Mouse (Mus musculus) stomach, postnatal 0 days (tissue): Measurements from ENCODE around the gene Tut1. TPM values are rescaled to one million over a fixed set of nuclear protein-coding genes. Genes with fewer than 3 reads are reported as not detected.

Experiments
- ATAC-seq: fragments of 200-750 bp; cut with Nextera tagmentation; 2 replicates; pipeline ENCODE4 v1.8.0; 2017; ENCODE audit not compliant: low FRiP score, low TSS enrichment
- DNase-seq: peaks from one replicate; pipeline ENCODE4 v3.0.0-alpha.2; 2016; ENCODE audit warnings: low spot score
- H3K27ac ChIP-seq: fragments of 300-500 bp; sonication (generic); replicated peaks from 2 replicates; pipeline ENCODE4 v1.5.1; 2014; ENCODE audit warnings: mild to moderate bottlenecking, control low read depth
- H3K27me3 ChIP-seq: fragments of 300-500 bp; sonication (generic); 2 replicates; pipeline ENCODE4 v1.6.1; 2014; ENCODE audit warnings: low read length; ENCODE audit not compliant: control insufficient read depth, insufficient read depth
- H3K36me3 ChIP-seq: fragments of 300-500 bp; sonication (generic); 2 replicates; pipeline ENCODE4 v1.6.1; 2014; ENCODE audit warnings: low read length, mixed read lengths; ENCODE audit not compliant: control insufficient read depth, insufficient read depth
- H3K4me1 ChIP-seq: fragments of 300-500 bp; sonication (generic); replicated peaks from 2 replicates; pipeline ENCODE4 v1.6.1; 2014; ENCODE audit warnings: antibody characterized with exemption; ENCODE audit not compliant: control insufficient read depth, insufficient read depth
- H3K4me2 ChIP-seq: fragments of 300-500 bp; sonication (generic); replicated peaks from 2 replicates; pipeline ENCODE4 v1.6.1; 2014; ENCODE audit warnings: low read depth, mild to moderate bottlenecking, control low read depth, moderate library complexity
- H3K4me3 ChIP-seq: fragments of 300-500 bp; sonication (generic); 2 replicates; pipeline ENCODE4 v1.5.1; 2014; ENCODE audit warnings: low read depth, low read length, control low read depth
- H3K9ac ChIP-seq: fragments of 300-500 bp; sonication (generic); 2 replicates; pipeline ENCODE4 v1.6.1; 2014; ENCODE audit warnings: mild to moderate bottlenecking, low read length, control low read depth, mixed read lengths
- H3K9me3 ChIP-seq: fragments of 300-500 bp; sonication (generic); 2 replicates; pipeline ENCODE4 v1.6.1; 2016; ENCODE audit warnings: low read length; ENCODE audit not compliant: control insufficient read depth
- CTCF ChIP-seq: IDR thresholded peaks from 2 replicates; pipeline ENCODE4 v1.5.1; 2016; ENCODE audit warnings: antibody characterized with exemption, low read depth, mild to moderate bottlenecking, moderate library complexity
- EP300 ChIP-seq: optimal IDR thresholded peaks from 2 replicates; pipeline ENCODE3; 2016; ENCODE audit warnings: antibody characterized with exemption
- WGBS: fragments of 180-500 bp; shearing (Covaris S2); extraction: QIAGEN DNeasy Blood & Tissue Kit; methylation state at CpG from one replicate; pipeline ENCODE4 v1.1.7; 2014; 5-methylcytosine and 5-hydroxymethylcytosine counted together
- polyA plus RNA-seq: library from polyadenylated mRNA; unstranded; fragments of >200 nt; fragmentation: Nextera tagmentation; extraction: Ambion mirVana; gene quantifications from 2 replicates; pipeline ENCODE4 v1.2.1, GENCODE M21; 2015

Tut1 gene
- polyA plus RNA-seq, 1 experiment from 2014 or later, result 14.9 TPM

DNA sequence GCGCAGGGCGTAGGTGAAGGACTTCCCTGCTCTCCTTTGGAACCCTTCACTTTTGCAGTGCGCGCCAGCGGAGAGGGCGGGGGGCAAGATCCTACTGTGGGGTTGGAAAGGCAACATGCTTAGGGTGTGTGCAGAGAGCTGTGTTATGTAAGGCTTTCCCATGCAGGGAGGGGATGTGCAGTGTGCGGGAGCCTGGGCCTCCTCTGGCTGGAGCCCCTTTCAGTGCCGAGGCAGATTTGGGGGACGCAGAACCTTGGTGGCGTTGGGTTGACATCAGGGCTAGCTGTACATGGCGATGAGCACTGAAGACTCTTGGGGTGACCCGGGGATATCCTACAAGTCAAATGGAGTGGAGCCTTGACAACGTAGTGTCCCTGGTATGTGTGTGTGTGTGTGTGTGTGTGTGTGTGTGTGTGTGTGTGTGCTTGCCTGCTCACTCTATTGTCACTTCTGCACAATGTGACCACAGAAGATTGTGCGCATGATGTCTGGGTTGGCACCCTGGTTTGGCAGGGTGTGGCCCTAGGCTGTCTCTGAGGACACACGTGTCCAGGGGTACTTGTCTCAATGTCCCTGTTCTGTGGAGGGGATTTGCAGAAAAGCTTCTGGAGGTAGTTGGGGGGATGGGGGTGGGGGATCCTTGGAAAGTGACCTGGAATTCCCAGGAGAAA is 36.9 kb downstream of the Tut1 start:
- peak overlapping the region; percentile 76 for H3K4me2 ChIP-seq
- 8% methylated on average over 15 of the region's 15 CpGs for WGBS
- no peak for TF ChIP-seq CTCF
- TF ChIP-seq EP300, result no peak
- peaks cover 24% of the 10 kb centered on the region for H3K4me1 ChIP-seq
- peak overlapping the region; percentile 99 for H3K27ac ChIP-seq
- H3K27me3 ChIP-seq, result no peaks in the 10 kb centered on the region
- ATAC-seq (peak; percentile 43), DNase-seq (no peak)
- no peaks in the 10 kb centered on the region for H3K9me3 ChIP-seq
- H3K36me3 ChIP-seq, result no peaks in the 10 kb centered on the region
- H3K4me3 ChIP-seq, result peak overlapping the region; percentile 91
- peak overlapping the region; percentile 97 for H3K9ac ChIP-seq

DNA sequence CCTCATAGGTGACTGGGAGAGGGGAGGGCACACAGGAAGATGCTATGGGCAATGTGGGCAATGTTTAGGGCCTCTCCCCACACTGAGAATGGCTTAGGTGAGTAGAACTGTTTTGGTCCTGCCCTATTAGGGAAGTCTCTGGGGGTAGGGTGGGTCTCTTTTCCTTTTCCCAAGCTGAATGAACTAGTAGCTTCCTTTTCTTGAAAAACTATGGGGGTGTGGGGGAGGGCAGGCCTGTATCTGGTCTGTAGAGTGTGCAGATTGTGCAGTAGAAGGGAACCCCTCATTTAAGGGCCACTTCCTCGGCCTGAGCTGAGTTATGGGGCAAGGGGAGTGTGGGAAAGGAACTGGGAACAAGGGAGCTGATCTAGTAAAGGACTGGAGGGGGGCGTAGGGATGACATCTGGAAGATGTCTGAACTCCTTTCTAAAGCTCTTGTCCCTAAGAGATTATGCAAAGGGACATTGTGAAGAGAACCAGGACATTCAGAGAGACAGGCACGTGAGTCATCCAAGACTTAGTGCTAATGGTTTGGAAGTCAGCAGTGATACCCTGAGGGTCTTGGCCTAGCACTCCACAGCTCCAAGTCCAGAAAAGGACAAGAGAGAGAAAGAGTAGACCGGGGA is 37.7 kb downstream of the Tut1 start:
- Histone ChIP-seq H3K36me3 (no peaks in the 10 kb centered on the region), H3K27ac (peak overlapping the region; percentile 99), H3K27me3 (no peaks in the 10 kb centered on the region), H3K4me1 (peaks cover 24% of the 10 kb centered on the region), H3K9me3 (no peaks in the 10 kb centered on the region), H3K4me3 (peak overlapping the region; percentile 91), H3K9ac (peak overlapping the region; percentile 97), H3K4me2 (peak overlapping the region; percentile 76)
- WGBS, result 33% methylated on average over 4 of the region's 4 CpGs
- TF ChIP-seq EP300 (no peak), CTCF (no peak)
- ATAC-seq (no peak), DNase-seq (no peak)

DNA sequence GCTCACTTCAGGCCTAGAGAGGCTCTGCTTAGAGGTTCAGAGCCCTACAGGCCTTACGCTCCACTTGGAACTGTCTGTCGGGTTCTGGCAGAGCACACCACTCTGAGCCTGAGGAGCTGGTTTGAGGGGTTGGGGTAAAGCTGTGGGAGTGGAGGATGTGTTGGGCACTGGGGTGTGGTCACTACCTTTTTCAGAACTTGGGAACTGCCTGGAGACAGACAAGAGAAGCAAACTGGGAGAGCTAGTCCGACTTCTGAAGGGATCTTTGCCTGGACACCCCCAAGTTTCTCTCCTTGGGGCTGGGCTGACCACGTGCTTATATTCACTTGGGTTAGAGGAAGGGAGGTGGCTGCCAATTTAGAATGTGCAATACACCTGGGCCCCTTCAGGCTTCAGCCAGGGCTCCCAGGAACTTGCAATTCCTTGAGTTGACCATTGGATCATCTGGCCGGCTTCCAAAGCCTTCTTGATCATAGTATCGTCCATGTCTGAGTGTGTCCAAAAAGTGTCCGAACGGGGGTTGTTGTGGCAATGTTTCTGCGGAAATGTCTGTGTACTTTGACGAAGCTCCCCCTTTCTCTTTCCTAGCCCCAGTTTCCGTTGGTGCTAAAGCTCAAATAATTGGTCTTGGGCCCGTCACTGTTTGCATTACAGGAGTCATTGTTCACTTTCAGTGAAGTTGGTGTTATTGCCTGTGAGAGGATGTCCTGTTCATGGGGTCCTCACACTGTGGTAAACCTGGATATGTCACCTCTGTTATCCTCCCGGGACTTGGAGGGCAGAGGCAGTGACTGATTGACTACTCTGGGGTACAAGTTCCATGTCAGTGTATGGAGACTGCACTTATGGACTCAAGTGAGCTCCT is 38.5 kb downstream of the Tut1 start:
- peak overlapping the region; percentile 97 for H3K9ac ChIP-seq

DNA sequence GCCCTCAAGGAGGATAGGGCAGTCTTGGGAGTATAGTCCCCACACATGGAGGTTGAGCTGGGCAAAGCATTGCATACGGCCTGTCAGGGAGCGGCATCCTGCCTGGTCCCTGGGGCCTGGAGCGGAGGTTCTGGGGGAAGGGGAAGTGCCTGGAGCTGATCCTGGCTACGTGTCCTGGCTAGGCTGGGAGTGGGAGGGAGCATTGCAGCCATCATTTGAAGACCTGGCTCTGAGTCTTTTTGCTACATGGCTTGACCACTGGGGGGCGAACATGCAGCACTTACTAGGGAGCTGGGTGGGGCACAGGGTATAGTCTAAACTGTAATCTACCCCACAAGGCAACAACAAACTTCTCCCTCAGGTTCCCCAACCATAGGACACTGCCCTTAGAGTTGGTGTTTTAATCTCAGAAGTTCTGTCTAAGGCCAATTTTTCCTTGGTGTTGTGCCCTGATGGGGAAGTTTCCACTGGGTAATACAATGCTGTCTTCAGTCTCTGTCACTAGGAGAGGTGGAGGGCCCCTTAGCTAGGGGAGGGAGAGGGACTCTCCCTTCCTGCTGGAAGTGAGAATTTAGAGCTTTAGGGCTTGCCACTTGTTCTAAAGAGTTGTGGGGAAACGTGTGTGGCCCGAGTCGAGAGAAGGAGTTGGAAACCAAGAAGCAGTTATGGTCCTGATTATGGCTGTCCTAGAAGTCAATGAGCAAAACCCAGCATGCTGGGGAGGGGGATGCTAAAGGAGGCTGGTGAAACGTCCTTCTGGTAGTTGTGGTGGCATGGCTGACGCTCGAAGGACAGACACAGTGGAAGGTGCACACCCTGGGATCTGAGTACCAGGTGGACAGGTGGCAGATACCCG is 39.4 kb downstream of the Tut1 start:
- H3K27ac ChIP-seq, result peak overlapping the region; percentile 99
- 27% methylated on average over 12 of the region's 12 CpGs for WGBS
- H3K36me3 ChIP-seq, result no peaks in the 10 kb centered on the region
- peak; percentile 90 for DNase-seq
- no peaks in the 10 kb centered on the region for H3K9me3 ChIP-seq
- peaks cover 27% of the 10 kb centered on the region for H3K4me1 ChIP-seq
- TF ChIP-seq CTCF, result peak; percentile 92
- TF ChIP-seq EP300, result no peak
- peak overlapping the region; percentile 91 for H3K4me3 ChIP-seq
- no peaks in the 10 kb centered on the region for H3K27me3 ChIP-seq
- peak overlapping the region; percentile 97 for H3K9ac ChIP-seq
- ATAC-seq, result peak; percentile 16
- H3K4me2 ChIP-seq, result peak overlapping the region; percentile 76

More for the DNA sequence above, 38.5 kb downstream of the Tut1 start:
- no peaks in the 10 kb centered on the region for H3K27me3 ChIP-seq
- H3K27ac ChIP-seq, result peak overlapping the region; percentile 99
- DNase-seq (peak; percentile 42), ATAC-seq (no peak)
- 32% methylated on average over 13 of the region's 13 CpGs for WGBS
- peak overlapping the region; percentile 91 for H3K4me3 ChIP-seq
- TF ChIP-seq CTCF (no peak), EP300 (no peak)
- H3K4me2 ChIP-seq, result peak overlapping the region; percentile 76
- H3K9me3 ChIP-seq, result no peaks in the 10 kb centered on the region
- H3K36me3 ChIP-seq, result no peaks in the 10 kb centered on the region
- H3K4me1 ChIP-seq, result peaks cover 31% of the 10 kb centered on the region

DNA sequence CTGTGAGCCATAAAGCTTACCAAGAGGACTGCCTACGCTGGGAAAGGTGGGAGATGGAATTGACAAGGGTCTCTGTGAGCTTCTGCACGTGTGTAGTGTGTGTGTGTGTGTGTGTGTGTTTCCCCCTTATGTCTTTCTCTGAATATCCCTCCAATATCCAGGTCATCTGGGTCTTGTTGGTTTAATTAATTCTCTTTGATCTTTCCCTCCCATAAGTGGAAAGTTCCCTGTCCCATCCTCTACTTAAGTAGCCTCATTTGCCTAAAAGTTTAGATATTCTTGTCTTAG is 39.9 kb downstream of the Tut1 start:
- H3K4me2 ChIP-seq, result peak overlapping the region; percentile 76

More for the DNA sequence above, 39.9 kb downstream of the Tut1 start:
- ATAC-seq (no peak), DNase-seq (no peak)
- Histone ChIP-seq H3K9me3 (no peaks in the 10 kb centered on the region), H3K9ac (no peak overlapping the region; the same call in 1 of the 2 replicates), H3K4me1 (peaks cover 27% of the 10 kb centered on the region), H3K27ac (peak overlapping the region; percentile 99), H3K36me3 (no peaks in the 10 kb centered on the region), H3K27me3 (no peaks in the 10 kb centered on the region), H3K4me3 (peak overlapping the region; percentile 10; the same call in 1 of the 2 replicates)
- WGBS, result 55% methylated on average over 2 of the region's 2 CpGs
- TF ChIP-seq EP300 (no peak), CTCF (no peak)
